Mouse (Mus musculus) heart, postnatal 0 days (tissue): ENCODE measurements around the gene Ubtf. TPM values are rescaled to one million over a fixed set of nuclear protein-coding genes. Genes with fewer than 3 reads are reported as not detected.

Experiments used
- ATAC-seq: fragments of 200-750 bp; cut with Nextera tagmentation; 2 replicates; pipeline ENCODE4 v1.8.0; 2017; ENCODE audit warnings: low read depth, moderate number of reproducible peaks, moderate library complexity; ENCODE audit not compliant: insufficient read depth
- DNase-seq: peaks from one replicate; pipeline ENCODE4 v3.0.0-alpha.2; 2016; ENCODE audit warnings: low spot score
- H3K27ac ChIP-seq: fragments of 300-500 bp; sonication (generic); 2 replicates; pipeline ENCODE4 v1.5.1; 2014; ENCODE audit warnings: low read depth, mild to moderate bottlenecking
- H3K27me3 ChIP-seq: fragments of 300-500 bp; sonication (generic); 2 replicates; pipeline ENCODE4 v1.6.1; 2014; ENCODE audit warnings: low read length, mixed read lengths; ENCODE audit not compliant: control insufficient read depth, insufficient read depth
- H3K36me3 ChIP-seq: fragments of 300-500 bp; sonication (generic); replicated peaks from 2 replicates; pipeline ENCODE4 v1.6.1; 2014; ENCODE audit warnings: low read length, mixed read lengths; ENCODE audit not compliant: control insufficient read depth, insufficient read depth
- H3K4me1 ChIP-seq: fragments of 300-500 bp; sonication (generic); 2 replicates; pipeline ENCODE4 v1.6.1; 2014; ENCODE audit warnings: antibody characterized with exemption; ENCODE audit not compliant: control insufficient read depth, insufficient read depth
- H3K4me2 ChIP-seq: fragments of 300-500 bp; sonication (generic); 2 replicates; pipeline ENCODE4 v1.6.1; 2014; ENCODE audit warnings: low read depth, mild to moderate bottlenecking, low read length, moderate library complexity
- H3K4me3 ChIP-seq: fragments of 300-500 bp; sonication (generic); 2 replicates; pipeline ENCODE4 v1.5.1; 2014; ENCODE audit warnings: low read depth, low read length
- H3K9ac ChIP-seq: fragments of 300-500 bp; sonication (generic); replicated peaks from 2 replicates; pipeline ENCODE4 v1.6.1; 2014; ENCODE audit warnings: low read depth, low read length, mixed read lengths
- H3K9me3 ChIP-seq: fragments of 300-500 bp; sonication (generic); replicated peaks from 2 replicates; pipeline ENCODE4 v1.6.1; 2016; ENCODE audit warnings: low read length; ENCODE audit not compliant: control insufficient read depth
- CTCF ChIP-seq: IDR thresholded peaks from 2 replicates; pipeline ENCODE4 v1.5.1; 2016; ENCODE audit warnings: antibody characterized with exemption, control low read depth, low read depth
- EP300 ChIP-seq: IDR thresholded peaks from 2 replicates; pipeline ENCODE4 v1.6.1; 2016; ENCODE audit warnings: antibody characterized with exemption, low read depth
- WGBS: fragments of 180-500 bp; shearing (Covaris S2); extraction: QIAGEN DNeasy Blood & Tissue Kit; methylation state at CpG from one replicate; pipeline ENCODE4 v1.1.7; 2014; 5-methylcytosine and 5-hydroxymethylcytosine counted together
- polyA plus RNA-seq: library from polyadenylated mRNA; unstranded; fragments of >200 nt; fragmentation: Nextera tagmentation; extraction: Ambion mirVana; gene quantifications from 2 replicates; pipeline ENCODE4 v1.2.1, GENCODE M21; 2015
- total RNA-seq: library from RNA; depleted of rRNA; stranded (reverse); fragments of >200 nt; gene quantifications from 2 replicates; pipeline ENCODE4 v1.2.3, GENCODE M21; 2014; ENCODE audit warnings: low replicate concordance

Ubtf gene
- total and polyA plus RNA-seq, 2 experiments from 2014 or later: 34.5 to 42.5 TPM

DNA sequence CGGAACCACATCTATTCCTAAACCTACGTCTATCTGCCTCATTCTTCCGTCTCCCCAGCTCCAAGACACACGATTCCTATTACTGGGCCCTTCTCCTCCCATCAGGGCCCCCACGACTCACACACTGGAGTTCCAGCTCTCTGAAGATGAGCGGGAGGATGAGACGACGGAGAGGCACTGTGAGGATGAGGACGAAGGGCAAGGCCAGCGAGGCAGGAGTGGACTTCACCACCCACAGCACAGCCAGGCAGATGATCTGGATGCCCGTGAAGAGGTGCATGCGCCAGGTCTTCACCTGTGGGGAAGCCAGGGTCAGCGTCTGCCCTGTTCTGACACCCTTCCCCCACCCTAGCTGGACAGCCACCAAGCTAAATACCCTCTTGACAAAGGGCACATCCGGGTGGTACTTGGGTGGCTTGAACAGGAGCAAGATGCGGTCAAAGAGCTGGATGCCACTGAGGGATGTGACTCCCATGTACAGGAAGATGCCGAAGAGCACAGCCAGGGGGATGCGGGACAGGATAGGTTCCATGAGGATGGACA, 31.5 kb upstream of the Ubtf start:
- TF ChIP-seq EP300: no peak
- no peak for TF ChIP-seq CTCF
- ATAC-seq: no peak
- no peaks in the 10 kb centered on the region for H3K4me1 ChIP-seq
- DNase-seq: no peak
- WGBS: 79% methylated on average over 17 of the region's 17 CpGs
- H3K36me3 ChIP-seq: no peaks in the 10 kb centered on the region
- no peak overlapping the region for H3K4me3 ChIP-seq
- H3K27me3 ChIP-seq: peaks cover 17% of the 10 kb centered on the region; the same call in 1 of the 2 replicates
- no peak overlapping the region for H3K27ac ChIP-seq
- no peak overlapping the region for H3K4me2 ChIP-seq
- H3K9me3 ChIP-seq: no peaks in the 10 kb centered on the region
- no peak overlapping the region for H3K9ac ChIP-seq

GRCm38 (mm10) chr11:102350416-102350815, 30.9 kb upstream of the Ubtf start:
- ATAC-seq (no peak), DNase-seq (no peak)
- H3K9ac ChIP-seq: no peak overlapping the region
- no peak for TF ChIP-seq EP300
- no peak overlapping the region for H3K4me3 ChIP-seq
- no peaks in the 10 kb centered on the region for H3K4me1 ChIP-seq
- no peaks in the 10 kb centered on the region for H3K36me3 ChIP-seq
- H3K4me2 ChIP-seq: no peak overlapping the region
- WGBS: 78% methylated on average over 4 of the region's 4 CpGs
- no peak overlapping the region for H3K27ac ChIP-seq
- H3K27me3 ChIP-seq: peaks cover 17% of the 10 kb centered on the region; the same call in 1 of the 2 replicates
- H3K9me3 ChIP-seq: no peaks in the 10 kb centered on the region

DNA sequence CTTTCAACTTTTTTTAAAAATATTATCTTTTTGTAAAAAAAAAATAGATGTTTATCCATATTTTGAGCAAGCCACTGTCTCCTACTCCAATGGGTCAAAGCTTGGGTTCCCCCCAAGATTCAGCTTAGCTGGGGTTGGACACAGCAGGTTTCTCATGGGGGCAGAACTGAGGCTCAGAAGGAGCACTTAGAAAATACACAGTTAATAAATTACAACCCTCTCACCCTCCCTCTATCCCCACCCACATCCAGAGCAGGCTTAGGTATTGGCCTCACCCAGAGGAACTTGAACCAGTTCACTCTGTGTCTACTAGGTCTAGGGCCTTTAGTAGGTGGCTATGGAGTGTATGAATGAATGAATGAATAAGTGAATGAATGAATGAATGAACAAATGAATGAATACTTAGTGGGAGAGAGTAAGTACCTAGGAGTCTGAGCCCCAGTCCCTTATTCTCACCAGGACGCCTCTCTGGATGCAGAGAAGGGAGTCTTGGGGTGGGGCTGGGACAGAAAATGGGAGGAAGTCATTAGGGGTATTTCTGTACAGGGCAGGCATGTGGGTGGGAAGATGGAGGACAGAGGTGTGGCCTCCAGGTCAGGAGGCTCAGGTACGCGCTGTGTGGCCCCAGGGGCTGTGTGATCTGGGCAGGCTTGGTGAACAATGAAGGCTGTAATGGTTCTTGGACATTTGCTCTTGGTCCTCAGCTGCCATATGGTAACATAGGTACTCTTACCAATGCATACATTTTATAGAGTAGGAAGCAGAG, 29.8 kb upstream of the Ubtf start:
- Histone ChIP-seq H3K4me3 (no peak overlapping the region), H3K36me3 (no peaks in the 10 kb centered on the region), H3K4me2 (no peak overlapping the region), H3K27me3 (peaks cover 17% of the 10 kb centered on the region; the same call in 1 of the 2 replicates), H3K9ac (no peak overlapping the region), H3K4me1 (no peaks in the 10 kb centered on the region), H3K27ac (no peak overlapping the region), H3K9me3 (no peaks in the 10 kb centered on the region)
- no peak for ATAC-seq
- no peak for TF ChIP-seq EP300
- TF ChIP-seq CTCF: no peak
- 91% methylated on average over 3 of the region's 3 CpGs for WGBS
- DNase-seq: no peak

- Histone ChIP-seq H3K36me3 (no peaks in the 10 kb centered on the region), H3K27ac (no peak overlapping the region), H3K27me3 (peaks cover 17% of the 10 kb centered on the region; the same call in 1 of the 2 replicates), H3K4me1 (no peaks in the 10 kb centered on the region), H3K4me3 (no peak overlapping the region), H3K9ac (no peak overlapping the region), H3K9me3 (no peaks in the 10 kb centered on the region), H3K4me2 (no peak overlapping the region)
- TF ChIP-seq CTCF (no peak), EP300 (no peak)
- ATAC-seq: no peak
- WGBS: 78% methylated on average over 11 of the region's 11 CpGs
- no peak for DNase-seq
These were observed 29.2 kb upstream of the Ubtf start for GRCm38 (mm10) chr11:102348771-102349170.

DNA sequence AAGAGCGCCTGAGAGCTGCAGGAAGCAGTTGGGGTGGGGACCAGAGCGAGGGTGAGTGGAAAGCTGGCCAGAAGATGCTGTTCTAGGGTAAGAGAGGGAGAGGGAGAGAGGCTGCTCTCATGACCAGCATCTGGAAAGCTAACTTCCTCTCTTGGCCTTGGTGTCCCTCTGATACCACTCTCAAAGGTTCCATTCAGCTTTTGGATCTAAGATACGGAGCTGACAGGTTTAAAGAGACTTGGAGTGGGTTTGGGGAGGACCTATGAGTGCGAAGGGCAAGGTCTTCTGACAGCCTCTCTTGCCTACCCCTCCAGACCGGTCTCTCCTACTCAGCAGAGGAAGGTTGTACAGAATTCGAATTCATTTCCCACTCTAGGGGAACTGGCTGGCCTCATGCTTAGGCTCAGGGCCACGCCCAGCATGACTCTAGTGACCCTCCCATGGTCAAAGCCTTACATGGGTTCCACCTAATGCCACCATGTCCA, 28.6 kb upstream of the Ubtf start:
- Histone ChIP-seq H3K9ac (no peak overlapping the region), H3K4me2 (no peak overlapping the region), H3K36me3 (no peaks in the 10 kb centered on the region), H3K9me3 (no peaks in the 10 kb centered on the region), H3K4me3 (no peak overlapping the region), H3K27me3 (peaks cover 17% of the 10 kb centered on the region; the same call in 1 of the 2 replicates), H3K27ac (no peak overlapping the region), H3K4me1 (no peaks in the 10 kb centered on the region)
- 82% methylated on average over 7 of the region's 7 CpGs for WGBS
- no peak for TF ChIP-seq EP300
- TF ChIP-seq CTCF: no peak
- ATAC-seq (no peak), DNase-seq (no peak)
